Mouse (Mus musculus) gastrocnemius, adult 2 months (tissue): Measurements from ENCODE around the gene Wdr83os. TPM values are rescaled to one million over a fixed set of nuclear protein-coding genes. Genes with fewer than 3 reads are reported as not detected.
"Not testable (repeated sequence)": the region's sequence is repeated elsewhere in the genome, so short reads cannot be mapped to it uniquely, and the experiment has no call there.

Source experiments
- DNase-seq: peaks from one replicate; pipeline ENCODE4 v3.0.0; 2022
- H3K27ac ChIP-seq: fragments of 200-600 bp; 2 replicates; pipeline ENCODE4 v1.8.1; 2022; ENCODE audit warnings: mild to moderate bottlenecking
- H3K4me3 ChIP-seq: fragments of 200-600 bp; 2 replicates; pipeline ENCODE4 v1.8.1; 2022; ENCODE audit warnings: mild to moderate bottlenecking, moderate library complexity
- CTCF ChIP-seq: fragments of 200-600 bp; IDR thresholded peaks from 2 replicates; pipeline ENCODE4 v1.8.1; 2022; ENCODE audit warnings: antibody characterized with exemption, mild to moderate bottlenecking, moderate library complexity
- intact Hi-C: fragments of 180-260 bp; cut with DNase I; formaldehyde crosslinking; loops from one replicate; pipeline ENCODE4 v1.15.1; 2025
- microRNA-seq: library from miRNA; unstranded; fragments of <30 nt; microRNA quantifications from one replicate; pipeline ENCODE4 v1.2.0, GENCODE M21; 2021
- total RNA-seq, 2 experiments: library from RNA; stranded (reverse); gene quantifications; 2 replicates each; pipeline ENCODE4 v1.2.3; 2021

The Wdr83os gene
- total RNA-seq, 2 experiments from 2014 or later, result 44.2 to 44.9 TPM

GRCm38 (mm10) chr8:85096850-85097249, 16.3 kb downstream of the Wdr83os start:
- no peak overlapping the region for H3K27ac ChIP-seq
- DNase-seq, result no peak
- no peak for TF ChIP-seq CTCF
- intact Hi-C loops, result no loop called here
- no peak overlapping the region for H3K4me3 ChIP-seq

GRCm38 (mm10) chr8:85100076-85100665, 19.6 kb downstream of the Wdr83os start:
- DNase-seq, result no peak
- no peak overlapping the region for H3K4me3 ChIP-seq
- H3K27ac ChIP-seq, result no peak overlapping the region
- intact Hi-C loops, result no loop called here
- no peak for TF ChIP-seq CTCF

GRCm38 (mm10) chr8:85113241-85113640, 32.7 kb downstream of the Wdr83os start:
- no peak for TF ChIP-seq CTCF
- intact Hi-C loops, result no loop called here
- DNase-seq, result no peak
- Histone ChIP-seq H3K27ac (no peak overlapping the region), H3K4me3 (no peak overlapping the region)

- intact Hi-C loops, result no loop called here
- no peak overlapping the region for H3K4me3 ChIP-seq
- TF ChIP-seq CTCF, result no peak
- no peak overlapping the region for H3K27ac ChIP-seq
- no peak for DNase-seq
These were observed 35.0 kb downstream of the Wdr83os start for GRCm38 (mm10) chr8:85115501-85115900.

GRCm38 (mm10) chr8:85116984-85117383, 36.4 kb downstream of the Wdr83os start:
- H3K27ac ChIP-seq, result no peak overlapping the region
- no peak for TF ChIP-seq CTCF
- intact Hi-C loops, result no loop called here

GRCm38 (mm10) chr8:85119052-85119981, 38.8 kb downstream of the Wdr83os start:
- DNase-seq, result peak; percentile 79
- peak overlapping the region; percentile 82 for H3K27ac ChIP-seq
- H3K4me3 ChIP-seq, result peak overlapping the region; percentile 78
- TF ChIP-seq CTCF, result peak; percentile 40
- intact Hi-C loops, result no loop called here

More at GRCm38 (mm10) chr8:85116984-85117383, 36.4 kb downstream of the Wdr83os start:
- DNase-seq, result no peak
- no peak overlapping the region for H3K4me3 ChIP-seq

GRCm38 (mm10) chr8:85120251-85120650, 39.7 kb downstream of the Wdr83os start:
- DNase-seq, intact Hi-C loops, H3K4me3 ChIP-seq, H3K27ac ChIP-seq: not testable (repeated sequence)

GRCm38 (mm10) chr8:85122995-85123394, 42.5 kb downstream of the Wdr83os start, which contains the start of gene Zfp791:
TSS of gene Zfp791 (minus strand) at chr8:85123095.
- H3K4me3 ChIP-seq, result no peak within 1 kb of the TSS
- TF ChIP-seq CTCF, result no peak
- DNase-seq, result no peak
- intact Hi-C loops, result no loop called here
- H3K27ac ChIP-seq, result no peak within 1 kb of the TSS

- Histone ChIP-seq H3K27ac (no peak overlapping the region), H3K4me3 (no peak overlapping the region)
- intact Hi-C loops, result no loop called here
- no peak for DNase-seq
- TF ChIP-seq CTCF, result no peak
These were observed 43.2 kb downstream of the Wdr83os start for GRCm38 (mm10) chr8:85123691-85124090.

Small RNAs within 50 kb of the gene (microRNA-seq; reads per million reads assigned to microRNA genes)
- gene Gm23388, result not detected
- gene Mir7070, result not detected

Other genes starting within 250 kb of the Wdr83os start
- 10 to 100 TPM; 16.2 to 30.4 TPM for gene Gadd45gip1, start 249.2 kb upstream of the Wdr83os start, total RNA-seq
- 100 to 1,000 TPM; 159 to 172 TPM for gene Rad23a, start 240.1 kb upstream of the Wdr83os start, total RNA-seq
- 100 to 1,000 TPM; 149 to 205 TPM for gene Calr, start 233.8 kb upstream of the Wdr83os start, total RNA-seq
- 10 to 100 TPM; 23.8 to 24.9 TPM for gene Farsa, start 223.8 kb upstream of the Wdr83os start, total RNA-seq
- 1 to 10 TPM; 1.2 to 1.8 TPM for gene Syce2, start 208.6 kb upstream of the Wdr83os start, total RNA-seq
- gene Gcdh, start 186.8 kb upstream of the Wdr83os start, total RNA-seq, result 10 to 100 TPM; 33.9 to 51.1 TPM
- gene Klf1, start 178.8 kb upstream of the Wdr83os start, total RNA-seq, result not detected
- gene Dnase2a, start 172.2 kb upstream of the Wdr83os start, total RNA-seq, result 1 to 10 TPM; 4.0 to 8.4 TPM
- gene Mast1, start 143.4 kb upstream of the Wdr83os start, total RNA-seq, result under 1 TPM in 1 of 2 experiments, not detected in 1; 0.17 TPM
- gene Rtbdn, start 133.7 kb upstream of the Wdr83os start, total RNA-seq, result not detected
- gene Gm49661, start 111.3 kb upstream of the Wdr83os start, total RNA-seq, result not detected
- 100 to 1,000 TPM; 151 to 245 TPM for gene Prdx2, start 111.2 kb upstream of the Wdr83os start, total RNA-seq
- gene Rnaseh2a, start 111.0 kb upstream of the Wdr83os start, total RNA-seq, result 10 to 100 TPM; 22.1 to 25.9 TPM
- 10 to 100 TPM in 1 of 2 experiments, 1 to 10 TPM in 1; 5.7 to 10.1 TPM for gene Junb, start 102.0 kb upstream of the Wdr83os start, total RNA-seq
- 1 to 10 TPM; 1.4 to 2.0 TPM for gene Hook2, start 90.1 kb upstream of the Wdr83os start, total RNA-seq
- gene Best2, start 66.2 kb upstream of the Wdr83os start, total RNA-seq, result not detected
- 10 to 100 TPM; 50.6 to 58.0 TPM for gene Asna1, start 55.5 kb upstream of the Wdr83os start, total RNA-seq
- gene Trir, start 53.9 kb upstream of the Wdr83os start, total RNA-seq, result 10 to 100 TPM; 71.9 to 72.4 TPM
- 10 to 100 TPM; 29.9 to 33.4 TPM for gene Tnpo2, start 43.8 kb upstream of the Wdr83os start, total RNA-seq
- 1 to 10 TPM; 1.4 to 1.5 TPM for gene Fbxw9, start 20.7 kb upstream of the Wdr83os start, total RNA-seq
- gene Gm5741, start 12.8 kb upstream of the Wdr83os start, total RNA-seq, result not detected
- gene Dhps, start 9.0 kb upstream of the Wdr83os start, total RNA-seq, result 10 to 100 TPM; 27.0 to 28.2 TPM
- gene Wdr83, start 566 bp downstream of the Wdr83os start, total RNA-seq, result 10 to 100 TPM; 16.5 to 17.2 TPM
- gene Man2b1, start 2.5 kb downstream of the Wdr83os start, total RNA-seq, result 10 to 100 TPM in 1 of 2 experiments, 1 to 10 TPM in 1; 8.1 to 10.3 TPM
- 1 to 10 TPM in 1 of 2 experiments, under 1 TPM in 1; 0.84 to 1.2 TPM for gene Zfp791, start 42.4 kb downstream of the Wdr83os start, total RNA-seq
- gene Cks1brt, start 71.2 kb downstream of the Wdr83os start, total RNA-seq, result not detected
- gene Olfr371, start 145.2 kb downstream of the Wdr83os start, total RNA-seq, result not detected
- 1 to 10 TPM; 3.8 to 5.3 TPM for gene Orc6, start 218.9 kb downstream of the Wdr83os start, total RNA-seq
- gene Vps35, start 219.1 kb downstream of the Wdr83os start, total RNA-seq, result 10 to 100 TPM; 56.4 to 60.1 TPM